Mouse (Mus musculus) cerebellum, adult 18-20 months (tissue): ENCODE measurements around the gene Snx29.
A peak's percentile ranks its signal among the peaks of the same experiment; 100 is the strongest.

Source experiments
- DNase-seq, 2 experiments: peaks; one replicate each; pipeline ENCODE4 v3.0.0; 2021

Snx29 gene

DNA sequence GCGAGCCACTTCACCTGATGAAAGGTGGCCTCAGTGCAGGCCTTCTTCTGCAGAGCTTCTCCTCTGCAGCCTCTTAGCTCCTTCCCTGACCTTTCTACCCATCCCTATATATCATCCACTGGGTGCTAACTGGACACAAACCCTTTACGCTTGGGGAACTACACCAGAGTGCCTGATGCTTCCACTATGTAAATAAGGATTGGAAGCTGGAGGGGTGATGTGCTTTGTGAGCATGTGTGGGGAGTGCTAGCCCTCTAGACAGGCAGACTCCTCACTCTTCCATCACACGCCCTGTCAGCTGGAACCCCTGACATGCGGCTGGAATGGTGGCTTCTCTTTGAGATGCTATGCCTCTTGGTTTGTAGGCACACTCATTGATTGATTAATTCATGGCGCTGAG is 370.0 kb downstream of the Snx29 start:
- DNase-seq: no peak

- DNase-seq: no peak
Observed at GRCm38 (mm10) chr16:11694386-11694785, 371.7 kb downstream of the Snx29 start.

DNA sequence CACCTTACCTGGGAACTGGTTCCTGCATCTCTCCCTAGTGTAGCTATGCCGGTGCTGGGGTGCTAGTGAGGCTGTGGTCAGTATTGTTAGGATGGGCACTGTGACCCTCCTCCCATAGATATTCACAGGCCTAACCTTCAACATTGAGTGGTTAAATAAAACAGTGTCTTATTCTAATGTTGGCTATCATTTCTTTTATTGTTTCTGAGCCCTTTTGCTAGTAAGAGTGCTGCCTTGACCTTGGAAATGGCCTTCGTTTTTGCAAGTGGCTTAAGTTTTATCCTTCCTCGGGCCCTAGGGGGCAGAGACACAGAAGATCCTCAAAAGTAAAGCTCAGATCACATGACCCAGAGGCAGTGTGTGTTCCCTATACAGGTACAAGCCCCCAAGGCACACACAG is 374.1 kb downstream of the Snx29 start:
- no peak for DNase-seq

DNA sequence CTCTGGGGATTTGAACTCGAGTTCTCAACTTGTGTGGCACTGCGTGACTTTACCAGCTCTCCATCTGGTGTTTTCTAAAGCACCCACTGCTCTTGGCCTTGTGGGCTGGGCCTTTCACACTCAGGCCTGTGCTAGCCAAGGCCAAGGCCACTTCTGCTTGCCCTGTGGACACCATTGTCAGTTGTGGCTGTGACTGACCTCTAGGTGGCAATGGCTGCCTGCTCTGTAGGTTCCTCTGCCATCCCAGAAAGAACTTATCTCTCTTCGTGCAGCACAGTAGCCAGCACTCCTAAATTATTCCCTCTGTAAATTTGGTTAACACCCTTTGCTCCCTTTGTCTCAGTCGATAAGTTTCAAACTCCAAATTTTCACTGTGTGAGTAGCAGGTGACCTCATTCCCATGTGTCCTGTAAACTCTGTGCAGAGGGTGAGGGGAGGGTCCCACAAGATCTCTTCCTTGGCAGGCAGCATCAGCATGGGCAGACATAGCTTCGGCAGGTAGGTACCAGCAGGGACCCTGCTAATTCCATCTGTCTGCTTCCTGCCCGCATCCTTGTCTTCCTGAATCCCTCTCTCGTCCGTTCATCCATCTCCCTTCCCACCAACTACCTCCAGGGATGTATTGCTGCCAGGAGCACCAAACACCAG is 375.1 kb downstream of the Snx29 start:
- peak; percentile 53 to 60 for DNase-seq

DNA sequence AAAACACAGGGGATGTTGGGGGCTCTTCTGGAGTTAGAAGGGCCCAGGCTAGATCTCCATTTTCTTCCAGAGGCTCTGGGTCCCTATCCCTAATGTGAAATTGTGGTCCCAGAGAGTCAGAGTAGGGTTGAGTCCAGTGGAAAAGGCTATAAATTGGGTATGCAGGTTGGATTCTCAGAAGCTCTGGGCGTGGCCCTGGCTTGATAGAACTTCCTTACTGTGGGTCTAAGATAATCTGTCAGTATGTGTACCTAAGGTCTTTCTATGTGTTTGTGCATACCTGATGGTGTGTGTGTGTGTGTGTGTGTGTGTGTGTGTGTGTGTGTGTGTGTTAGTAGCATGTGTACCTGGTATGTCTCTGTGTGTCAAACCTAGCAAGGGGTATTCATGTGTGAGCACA is 378.9 kb downstream of the Snx29 start:
- DNase-seq: no peak

- no peak for DNase-seq
Observed at GRCm38 (mm10) chr16:11704096-11704495, 381.4 kb downstream of the Snx29 start.

DNA sequence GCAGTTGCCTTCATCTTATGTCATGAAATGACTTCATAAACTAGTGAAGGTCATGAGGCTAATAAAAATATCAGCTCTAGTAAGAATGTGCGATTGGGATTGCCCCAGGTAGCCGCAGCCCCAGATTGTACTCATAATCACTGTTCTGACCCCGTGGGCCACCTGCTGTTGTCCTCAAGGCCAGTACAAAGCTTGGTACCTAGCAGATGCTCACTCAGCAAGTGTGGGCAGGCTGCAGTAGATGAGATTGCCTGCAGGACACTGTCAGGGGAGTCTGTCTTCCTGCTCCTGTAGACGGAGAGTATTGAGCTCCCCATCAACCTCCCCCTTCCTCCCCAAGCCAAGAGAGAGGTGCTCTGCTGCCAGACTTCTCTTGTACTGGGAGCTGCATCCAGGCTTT is 382.7 kb downstream of the Snx29 start:
- peak; percentile 69 to 75 for DNase-seq

DNA sequence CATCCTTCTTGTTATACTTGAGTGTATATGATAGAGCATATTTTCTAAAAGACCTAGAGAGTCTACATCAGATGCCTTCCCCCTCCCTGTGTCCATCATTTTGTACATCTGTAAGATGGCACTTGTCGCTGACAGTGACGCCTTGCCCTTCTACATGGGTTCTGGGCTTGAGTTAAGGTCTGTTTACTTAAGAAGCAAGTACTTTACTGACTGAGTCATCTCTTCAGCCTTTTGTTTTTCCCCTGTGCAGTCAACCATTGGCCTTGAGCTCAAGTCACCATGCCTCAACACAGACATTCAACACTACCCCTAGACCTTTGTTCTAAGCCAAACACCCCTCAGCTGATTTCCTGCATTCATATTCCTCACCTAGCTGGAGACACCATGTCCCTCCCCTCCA is 385.4 kb downstream of the Snx29 start:
- no peak for DNase-seq

- no peak for DNase-seq
Observed at GRCm38 (mm10) chr16:11709382-11709781, 386.7 kb downstream of the Snx29 start.

DNA sequence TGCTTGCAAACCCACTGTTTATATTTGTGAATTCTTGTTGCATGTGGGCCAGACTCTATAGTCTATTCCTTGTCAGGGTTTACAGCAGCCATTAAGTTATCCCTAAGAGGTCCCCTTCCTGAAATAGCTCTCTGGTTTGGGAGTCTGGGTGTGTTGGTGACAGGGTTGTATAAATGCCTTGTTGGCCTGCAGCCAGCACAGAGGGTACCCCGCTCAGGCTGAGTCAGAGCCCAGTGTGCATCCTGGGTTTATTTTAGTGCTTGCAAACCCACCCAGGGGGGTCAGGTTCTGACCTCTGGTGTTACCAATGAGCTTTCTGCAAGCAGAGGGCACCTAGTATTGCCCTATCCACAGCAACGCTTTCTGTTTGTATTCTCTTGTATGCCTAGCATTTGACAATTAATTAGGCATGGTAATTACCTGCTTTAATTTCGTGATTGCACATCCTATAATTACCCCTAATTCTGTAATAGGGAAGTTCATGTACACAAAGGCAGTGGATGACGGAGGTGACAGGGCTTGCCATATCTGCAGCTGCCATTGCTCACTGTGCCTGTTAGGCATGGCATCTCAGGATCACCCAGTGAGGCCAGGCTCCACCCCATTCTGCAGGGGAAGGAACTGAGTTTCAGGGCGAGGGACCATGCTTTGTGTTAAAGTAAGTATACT is 387.4 kb downstream of the Snx29 start:
- no peak for DNase-seq

DNA sequence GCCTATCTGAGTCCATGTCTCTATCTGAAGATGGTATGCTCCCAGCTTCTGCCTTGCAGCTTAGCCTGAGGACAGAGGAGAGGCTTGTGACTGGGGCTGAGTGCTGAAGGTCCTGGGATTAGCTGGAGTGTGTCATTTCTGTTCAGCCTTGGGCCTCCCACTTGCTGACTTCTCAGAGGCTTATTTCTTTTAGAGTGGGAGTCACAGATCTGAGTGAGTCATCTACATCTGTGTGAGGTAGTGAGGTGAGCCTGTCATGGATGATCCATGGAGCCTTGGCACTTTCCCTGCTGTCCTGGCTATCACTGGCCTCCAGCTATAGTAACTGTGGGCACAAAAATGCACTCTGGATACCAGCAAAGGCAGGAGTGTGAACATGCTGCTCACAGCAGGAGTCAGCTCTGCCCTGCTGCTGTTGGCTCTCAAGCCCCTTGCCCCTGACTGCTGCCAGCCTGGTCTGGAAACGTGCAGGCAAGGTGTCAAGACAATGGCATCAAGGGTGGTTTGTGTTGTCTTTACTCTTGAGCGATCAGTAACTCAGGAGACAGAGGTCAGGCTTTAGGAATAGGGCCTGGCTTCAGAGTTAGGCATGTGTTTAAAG is 390.7 kb downstream of the Snx29 start:
- no peak for DNase-seq

DNA sequence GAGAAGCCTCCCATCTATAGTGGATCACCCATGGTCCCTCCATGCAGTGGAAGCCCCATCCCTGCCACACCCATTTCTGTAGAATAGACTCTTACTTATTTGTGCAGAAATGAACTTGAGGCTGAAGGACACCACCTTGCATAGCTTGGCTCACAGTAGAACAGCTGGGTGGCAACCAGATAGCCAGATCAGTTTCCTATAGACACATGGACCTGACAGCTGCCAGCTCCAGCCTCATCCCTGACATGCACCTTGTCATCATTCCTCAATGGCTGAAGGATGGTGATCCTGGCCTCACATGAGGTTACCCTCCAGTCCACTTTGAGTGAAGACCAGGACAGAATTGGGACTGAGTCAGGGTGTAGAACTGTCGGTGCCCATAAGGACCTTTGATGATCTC is 394.2 kb downstream of the Snx29 start:
- DNase-seq: no peak

DNA sequence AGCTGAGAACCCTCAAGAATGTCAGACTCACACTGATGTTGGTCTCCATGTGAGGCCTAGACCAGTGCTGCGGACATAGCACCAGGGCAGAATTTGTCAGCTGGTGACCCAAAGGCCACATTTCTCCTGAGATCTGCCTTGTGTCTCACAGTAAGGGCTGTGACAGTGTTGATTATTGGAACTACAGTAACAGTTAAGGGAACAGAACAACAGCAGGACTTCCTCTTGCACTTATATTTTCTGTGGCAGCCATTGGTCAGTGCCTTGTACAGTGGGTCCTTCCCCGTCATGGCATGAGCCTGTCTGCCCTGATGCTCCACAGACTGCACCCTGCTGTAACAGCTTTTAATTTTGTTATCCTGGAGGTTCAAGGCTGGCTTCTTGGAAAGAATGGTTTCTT is 403.2 kb downstream of the Snx29 start:
- DNase-seq: no peak

DNA sequence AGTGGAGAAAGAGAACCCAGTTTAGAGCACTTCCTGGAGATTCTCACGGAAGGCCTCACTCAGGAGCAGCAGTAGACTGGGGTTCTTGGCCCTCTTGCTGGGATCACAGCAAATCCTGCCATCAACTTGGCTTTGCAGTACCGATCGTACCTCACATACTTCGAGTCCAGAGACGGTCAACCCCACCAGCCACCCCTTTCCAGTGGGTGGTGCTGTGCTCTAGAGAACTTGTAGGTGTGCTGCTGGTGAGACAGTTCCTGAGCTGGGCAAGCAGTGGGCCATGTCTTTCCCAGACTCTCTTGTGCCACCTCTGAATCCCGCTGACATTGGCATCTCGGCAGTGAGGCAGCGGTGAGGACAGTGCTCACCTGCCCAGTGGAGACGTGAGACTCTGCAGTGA is 404.6 kb downstream of the Snx29 start:
- no peak for DNase-seq

GRCm38 (mm10) chr16:11728131-11728530 is 405.4 kb downstream of the Snx29 start:
- no peak for DNase-seq

DNA sequence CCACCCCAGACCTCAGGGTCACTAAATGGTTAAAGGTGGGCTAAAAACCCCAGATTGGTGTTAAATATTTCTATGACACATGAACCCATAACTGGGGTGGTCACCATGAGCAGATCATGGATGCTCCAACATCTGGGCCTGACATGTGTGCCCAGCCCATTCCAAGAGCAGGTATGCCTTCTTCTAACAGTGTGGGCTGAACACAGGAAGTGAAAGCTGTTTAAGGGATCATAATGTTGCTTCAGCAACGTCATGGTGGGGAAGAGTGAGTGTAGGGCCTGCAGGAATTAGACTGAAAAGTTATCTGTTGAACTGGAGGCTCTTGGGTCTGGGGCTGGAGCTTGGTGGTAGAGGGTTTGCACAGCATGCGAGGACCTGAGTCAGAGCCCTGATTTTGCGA is 405.9 kb downstream of the Snx29 start:
- DNase-seq: no peak

GRCm38 (mm10) chr16:11729111-11729510 is 406.4 kb downstream of the Snx29 start:
- DNase-seq: no peak

GRCm38 (mm10) chr16:11729815-11730214 is 407.1 kb downstream of the Snx29 start:
- no peak for DNase-seq

DNA sequence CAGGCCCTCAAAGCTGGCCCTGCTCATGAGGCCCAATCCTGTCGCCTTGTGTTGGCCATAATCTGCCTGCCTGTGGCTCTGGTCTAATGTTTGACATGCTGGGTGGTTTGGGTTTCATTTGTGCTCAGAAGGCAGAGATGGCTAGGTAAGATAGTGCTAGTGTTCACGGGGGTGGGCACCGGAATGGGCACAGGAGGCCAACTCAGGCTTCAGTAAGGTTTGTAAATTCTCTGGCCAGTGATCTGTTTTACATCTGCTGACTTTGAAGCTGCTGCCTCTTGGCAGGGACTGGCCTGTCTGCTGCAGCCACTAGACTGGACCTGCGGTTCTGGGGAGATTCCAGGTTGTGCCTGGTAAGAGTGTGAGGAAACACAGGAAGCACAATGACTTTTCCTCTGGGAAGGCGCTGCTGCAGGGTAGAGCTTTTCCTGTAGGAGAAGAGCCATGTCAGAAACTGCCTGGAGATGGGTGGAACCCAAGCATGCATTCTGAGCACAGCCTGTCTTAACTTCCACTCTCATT is 408.4 kb downstream of the Snx29 start:
- DNase-seq: no peak

DNA sequence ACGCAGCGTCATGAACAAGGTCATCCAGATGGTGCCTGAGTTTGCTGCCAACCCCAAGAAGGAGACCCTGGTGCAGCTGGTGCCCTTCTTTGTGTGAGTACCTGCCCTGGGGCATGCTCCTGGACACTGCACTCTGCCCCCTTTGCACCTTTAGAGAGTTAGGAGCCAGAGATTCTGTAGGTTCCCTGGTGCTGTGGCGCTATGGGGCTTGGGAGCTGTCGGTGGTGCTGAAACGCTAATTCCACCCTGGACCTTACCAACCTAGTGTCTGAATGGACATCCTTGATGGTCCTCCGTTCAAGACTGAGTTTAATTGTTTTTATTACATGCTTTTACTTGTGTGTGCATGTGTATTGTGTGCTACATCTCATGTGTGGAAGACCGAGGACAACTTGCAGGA is 415.6 kb downstream of the Snx29 start:
- DNase-seq: no peak

DNA sequence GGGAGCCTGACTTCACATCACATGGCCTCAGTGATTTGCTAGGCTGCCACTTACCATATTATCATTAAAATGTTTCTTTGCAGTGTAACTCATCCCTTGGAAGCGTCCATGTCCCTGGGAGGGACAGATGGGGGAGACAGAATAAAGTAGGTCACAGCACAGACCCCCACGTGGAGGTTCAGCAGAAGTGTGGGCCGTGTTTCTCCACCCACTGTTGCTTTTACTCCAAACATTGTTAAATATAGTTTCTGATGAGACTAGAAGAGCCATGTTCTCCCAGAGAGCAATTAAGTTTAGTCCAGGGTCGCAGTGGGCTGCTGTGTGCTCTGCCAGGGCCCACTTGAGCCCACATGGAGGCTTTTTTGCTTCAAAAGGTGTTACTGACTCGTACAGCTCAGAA is 419.2 kb downstream of the Snx29 start:
- no peak for DNase-seq

- DNase-seq: no peak
Observed at GRCm38 (mm10) chr16:11742351-11742750, 419.6 kb downstream of the Snx29 start.

DNA sequence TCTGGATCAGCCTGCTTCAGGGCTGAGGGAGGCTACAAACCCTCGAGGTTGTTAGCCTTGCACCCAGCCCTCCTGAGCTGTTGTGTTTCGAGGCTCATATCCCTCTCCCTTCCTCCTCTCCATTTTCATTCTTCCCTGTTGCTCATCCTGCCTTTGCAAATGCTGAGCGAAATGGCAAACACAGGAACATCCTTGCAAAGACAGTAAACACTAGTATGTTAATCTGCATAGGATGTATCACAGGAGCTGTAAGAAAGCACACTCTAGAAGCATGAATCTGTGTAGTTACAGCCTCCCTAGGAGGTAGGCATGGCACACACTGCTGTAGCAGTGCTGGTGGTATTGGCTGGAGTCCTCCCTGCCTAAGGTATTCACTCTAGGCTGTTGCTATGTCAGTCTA is 420.3 kb downstream of the Snx29 start:
- no peak for DNase-seq

- no peak for DNase-seq
Observed at GRCm38 (mm10) chr16:11743724-11744123, 421.0 kb downstream of the Snx29 start.
